Mouse (Mus musculus): ENCODE results near the gene 4930524B15Rik. TPM values are rescaled to one million over a fixed set of nuclear protein-coding genes. Genes with fewer than 3 reads are reported as not detected.

The 4930524B15Rik gene
- polyA plus RNA-seq, 1 experiment, result not detected

DNA sequence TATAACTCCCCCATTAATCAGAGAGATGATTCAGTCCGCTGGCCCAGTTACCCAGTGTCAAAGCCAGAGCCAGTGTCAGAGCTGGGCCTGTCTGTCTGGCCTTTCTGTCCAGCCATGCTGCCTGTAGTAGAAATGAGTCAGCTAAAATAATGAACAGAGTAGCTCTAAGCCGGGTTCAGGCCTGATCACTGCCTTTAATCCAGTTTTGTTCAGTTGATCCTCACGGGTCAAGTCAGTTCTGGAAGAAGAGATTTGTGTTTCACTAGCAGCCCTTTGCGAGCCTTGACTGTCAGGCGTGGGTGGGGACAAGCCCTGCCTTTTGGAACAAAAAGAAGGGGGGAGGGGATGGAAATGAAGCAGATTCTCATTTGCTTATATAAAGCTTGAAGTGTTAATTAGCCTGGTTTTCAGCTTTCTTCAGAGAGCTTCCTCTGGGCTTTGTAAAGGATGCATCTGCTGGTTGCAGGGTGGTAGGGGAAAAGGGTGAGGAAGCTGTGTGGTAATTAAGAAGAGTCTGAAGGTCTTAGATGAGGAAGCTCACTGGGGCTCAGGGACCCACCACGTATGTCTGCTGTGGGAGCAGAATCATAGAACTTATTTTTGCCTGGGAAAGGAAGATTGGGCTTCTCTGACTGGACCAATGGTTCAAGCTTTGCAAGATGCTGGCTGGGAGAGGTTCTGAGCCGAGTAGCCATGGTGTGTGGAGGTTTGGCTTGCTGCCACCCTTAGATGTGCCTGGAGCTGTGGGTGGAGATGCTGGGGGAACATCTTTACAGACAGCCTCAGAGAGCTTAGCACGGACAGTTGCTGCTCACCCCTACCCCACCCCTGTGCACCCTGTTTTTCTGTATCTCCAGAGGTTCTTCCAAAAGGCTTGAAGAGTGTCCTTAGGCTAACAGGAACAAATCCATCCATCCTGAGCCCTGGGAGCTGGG, 54.9 kb downstream of the 4930524B15Rik start:
- Histone ChIP-seq H3K27ac (ENCODE audit: insufficient read depth, low read depth, low read length) (no peak overlapping the region), H3K36me3 (ENCODE audit: control insufficient read depth, insufficient read depth, low read length) (no peaks in the 10 kb centered on the region), H3K4me3 (ENCODE audit: low read depth, low read length) (no peak overlapping the region), H3K4me1 (ENCODE audit: control insufficient read depth, insufficient read depth, insufficient read length, low read length) (no peaks in the 10 kb centered on the region), H3K27me3 (ENCODE audit: control insufficient read depth, insufficient read depth, low read length) (no peaks in the 10 kb centered on the region)
- WGBS, result 39% methylated on average over 8 of the region's 8 CpGs
- TF ChIP-seq POLR2A (IDR thresholded peaks at IDR 0.05; ENCODE audit: low read depth, low read length) (no peak), CTCF (IDR thresholded peaks at IDR 0.05; ENCODE audit: extremely low read depth, insufficient read length, insufficient replicate concordance, low read depth, low read length) (no peak)

DNA sequence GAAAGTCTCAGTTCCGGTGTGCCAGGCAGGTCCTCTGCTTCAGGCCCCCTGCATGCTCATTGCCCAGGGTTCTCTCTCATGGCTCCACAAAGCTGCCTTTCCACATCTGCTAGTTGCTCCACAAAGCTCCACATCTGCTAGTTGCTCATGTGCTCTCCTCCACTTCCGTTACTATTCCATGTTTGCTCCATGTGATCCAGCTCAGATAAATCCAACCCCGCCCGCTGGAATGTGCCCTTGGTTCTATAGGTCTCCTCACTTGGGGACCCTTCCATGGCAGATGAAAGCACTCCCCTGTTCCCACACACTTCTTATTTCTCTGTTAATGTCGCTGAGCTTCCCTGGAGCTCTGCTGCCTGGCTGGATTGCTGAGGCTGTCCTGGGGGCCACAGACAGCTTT, 61.2 kb downstream of the 4930524B15Rik start:
- WGBS, result 47% methylated on average over 5 of the region's 5 CpGs
- Histone ChIP-seq H3K4me1 (ENCODE audit: control insufficient read depth, insufficient read depth, insufficient read length, low read length) (no peaks in the 10 kb centered on the region), H3K27me3 (ENCODE audit: control insufficient read depth, insufficient read depth, low read length) (no peaks in the 10 kb centered on the region), H3K36me3 (ENCODE audit: control insufficient read depth, insufficient read depth, low read length) (no peaks in the 10 kb centered on the region), H3K4me3 (ENCODE audit: low read depth, low read length) (no peak overlapping the region), H3K27ac (ENCODE audit: insufficient read depth, low read depth, low read length) (no peak overlapping the region)
- no peak for TF ChIP-seq POLR2A (IDR thresholded peaks at IDR 0.05; ENCODE audit: low read depth, low read length)
- no peak for TF ChIP-seq CTCF (IDR thresholded peaks at IDR 0.05; ENCODE audit: extremely low read depth, insufficient read length, insufficient replicate concordance, low read depth, low read length)

DNA sequence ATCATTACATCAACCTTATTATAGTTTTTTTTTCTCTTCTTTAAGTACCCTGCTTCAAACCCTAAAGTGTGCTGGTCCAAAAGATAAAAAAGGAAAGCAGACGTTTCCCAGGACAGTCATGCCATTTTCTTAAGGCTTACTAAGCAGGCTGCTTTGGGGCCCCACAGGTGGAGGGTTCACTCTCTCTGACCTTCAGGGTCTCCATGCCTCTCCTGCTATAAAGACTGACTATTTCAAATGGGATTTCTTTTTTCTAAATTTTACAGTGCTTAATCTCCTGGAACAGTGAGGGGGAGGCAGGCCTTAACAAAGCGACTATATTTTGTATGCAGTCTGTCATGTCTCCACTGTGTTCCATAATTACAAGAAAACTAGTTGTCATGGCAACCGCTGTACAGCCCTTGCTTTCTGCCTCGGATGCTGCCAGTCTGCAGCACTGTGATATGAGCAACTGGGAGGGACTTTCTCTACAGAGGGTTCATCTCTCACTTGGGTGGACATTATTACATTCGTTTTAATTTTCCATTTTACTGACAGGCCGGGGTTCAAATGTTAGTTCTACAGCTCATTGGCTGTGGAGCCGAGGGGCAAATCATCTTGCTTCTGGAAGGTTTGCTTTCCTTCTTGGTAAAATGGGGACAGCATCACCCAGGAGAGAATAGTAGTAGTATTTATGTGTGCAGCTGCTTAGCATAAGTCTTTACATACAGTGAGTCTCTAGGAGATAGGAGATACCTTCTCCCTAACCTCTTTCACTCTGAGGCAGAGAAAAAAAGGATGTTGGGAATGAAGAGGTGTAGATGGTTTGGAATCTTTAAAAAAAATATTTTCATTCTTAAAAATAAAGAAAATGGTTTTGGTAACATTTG, 62.3 kb downstream of the 4930524B15Rik start:
- TF ChIP-seq CTCF (IDR thresholded peaks at IDR 0.05; ENCODE audit: extremely low read depth, insufficient read length, insufficient replicate concordance, low read depth, low read length) (no peak), POLR2A (IDR thresholded peaks at IDR 0.05; ENCODE audit: low read depth, low read length) (no peak)
- Histone ChIP-seq H3K4me3 (ENCODE audit: low read depth, low read length) (no peak overlapping the region), H3K27me3 (ENCODE audit: control insufficient read depth, insufficient read depth, low read length) (no peaks in the 10 kb centered on the region), H3K4me1 (ENCODE audit: control insufficient read depth, insufficient read depth, insufficient read length, low read length) (no peaks in the 10 kb centered on the region), H3K27ac (ENCODE audit: insufficient read depth, low read depth, low read length) (no peak overlapping the region), H3K36me3 (ENCODE audit: control insufficient read depth, insufficient read depth, low read length) (no peaks in the 10 kb centered on the region)
- WGBS, result 74% methylated on average over 7 of the region's 7 CpGs

DNA sequence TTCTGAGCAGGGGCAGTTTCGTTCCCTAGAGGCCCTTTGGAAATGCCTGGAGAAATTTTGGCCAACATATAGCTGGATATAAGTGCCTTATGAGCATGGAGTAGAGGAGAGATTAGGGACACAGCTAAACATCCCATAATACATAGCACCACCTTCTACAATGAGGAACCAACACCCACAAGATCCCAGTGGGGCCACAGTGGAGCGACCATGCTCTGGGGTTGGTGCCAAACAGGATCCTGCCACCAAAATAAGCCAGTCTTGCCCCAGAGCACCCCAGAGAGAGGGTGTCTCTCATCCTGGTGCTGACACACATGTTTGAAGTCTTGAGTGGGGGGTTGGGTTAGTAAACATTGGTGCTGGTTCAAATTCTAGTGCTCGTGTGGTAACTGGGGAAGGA, 63.2 kb downstream of the 4930524B15Rik start:
- no peak overlapping the region for H3K4me3 ChIP-seq (ENCODE audit: low read depth, low read length)
- H3K27me3 ChIP-seq (ENCODE audit: control insufficient read depth, insufficient read depth, low read length), result no peaks in the 10 kb centered on the region
- no peaks in the 10 kb centered on the region for H3K36me3 ChIP-seq (ENCODE audit: control insufficient read depth, insufficient read depth, low read length)
- H3K27ac ChIP-seq (ENCODE audit: insufficient read depth, low read depth, low read length), result no peak overlapping the region
- no peaks in the 10 kb centered on the region for H3K4me1 ChIP-seq (ENCODE audit: control insufficient read depth, insufficient read depth, insufficient read length, low read length)
- TF ChIP-seq CTCF (IDR thresholded peaks at IDR 0.05; ENCODE audit: extremely low read depth, insufficient read length, insufficient replicate concordance, low read depth, low read length) (no peak), POLR2A (IDR thresholded peaks at IDR 0.05; ENCODE audit: low read depth, low read length) (no peak)
- WGBS, result 69% methylated on average over 3 of the region's 3 CpGs

Other genes with a start within 250 kb of the 4930524B15Rik start
- gene Cpeb4, start 93.4 kb upstream of the 4930524B15Rik start, polyA plus RNA-seq (2012; rRNA removed), result 2.7 and 4.9 TPM in 2 replicates
- 1.0 and 1.8 TPM in 2 replicates for gene Nsg2, start 34.9 kb downstream of the 4930524B15Rik start, polyA plus RNA-seq (2012; rRNA removed)
- gene Il9r, start 234.7 kb downstream of the 4930524B15Rik start, polyA plus RNA-seq (2012; rRNA removed), result 0.85 and 1.4 TPM in 2 replicates
- gene Snrnp25, start 239.8 kb downstream of the 4930524B15Rik start, polyA plus RNA-seq (2012; rRNA removed), result 11.5 and 22.5 TPM in 2 replicates

Data from small intestine, adult 2 months (tissue).